Mouse (Mus musculus) intestine, embryonic 14.5 days (tissue): ENCODE measurements around the gene Prkaca. TPM values are rescaled to one million over a fixed set of nuclear protein-coding genes. Genes with fewer than 3 reads are reported as not detected.
"Not testable (repeated sequence)": the region's sequence is repeated elsewhere in the genome, so short reads cannot be mapped to it uniquely, and the experiment has no call there.

Source experiments
- ATAC-seq: fragments of 200-750 bp; cut with Nextera tagmentation; replicated peaks from 2 replicates; pipeline ENCODE4 v1.8.0; 2017; ENCODE audit warnings: low read depth, moderate number of reproducible peaks, moderate TSS enrichment, moderate library complexity; ENCODE audit not compliant: low FRiP score, low TSS enrichment
- DNase-seq: peaks from one replicate; pipeline ENCODE4 v3.0.0-alpha.2; 2018; ENCODE audit warnings: low spot score
- H3K27ac ChIP-seq: fragments of 300-500 bp; sonication (generic); 2 replicates; pipeline ENCODE4 v1.5.1; 2014; ENCODE audit warnings: low read depth, mild to moderate bottlenecking, control low read depth
- H3K27me3 ChIP-seq: fragments of 300-500 bp; sonication (generic); replicated peaks from 2 replicates; pipeline ENCODE4 v1.6.1; 2014; ENCODE audit warnings: low read length, control low read depth; ENCODE audit not compliant: control insufficient read depth, insufficient read depth
- H3K36me3 ChIP-seq: fragments of 300-500 bp; sonication (generic); 2 replicates; pipeline ENCODE4 v1.6.1; 2014; ENCODE audit warnings: low read length, control low read depth; ENCODE audit not compliant: control insufficient read depth, insufficient read depth
- H3K4me1 ChIP-seq: fragments of 300-500 bp; sonication (generic); replicated peaks from 2 replicates; pipeline ENCODE4 v1.6.1; 2014; ENCODE audit warnings: low read length, control low read depth, mixed read lengths; ENCODE audit not compliant: control insufficient read depth, insufficient read depth
- H3K4me2 ChIP-seq: fragments of 300-500 bp; sonication (generic); 2 replicates; pipeline ENCODE4 v1.6.1; 2014; ENCODE audit warnings: low read length
- H3K4me3 ChIP-seq: fragments of 300-500 bp; sonication (generic); 2 replicates; pipeline ENCODE4 v1.5.1; 2014; ENCODE audit warnings: low read depth, low read length, control low read depth, mixed read lengths
- H3K9ac ChIP-seq: fragments of 300-500 bp; sonication (generic); 2 replicates; pipeline ENCODE4 v1.6.1; 2014; ENCODE audit warnings: mild to moderate bottlenecking, low read length
- H3K9me3 ChIP-seq: fragments of 300-500 bp; sonication (generic); 2 replicates; pipeline ENCODE4 v1.6.1; 2016; ENCODE audit warnings: low read length, control low read depth; ENCODE audit not compliant: control insufficient read depth
- WGBS: fragments of 180-500 bp; shearing (Covaris S2); extraction: QIAGEN DNeasy Blood & Tissue Kit; methylation state at CpG from one replicate; pipeline ENCODE4 v1.1.7; 2014; 5-methylcytosine and 5-hydroxymethylcytosine counted together
- polyA plus RNA-seq: library from polyadenylated mRNA; unstranded; fragments of >200 nt; fragmentation: Nextera tagmentation; extraction: Ambion mirVana; gene quantifications from 2 replicates; pipeline ENCODE4 v1.2.1, GENCODE M21; 2014

Prkaca gene
- polyA plus RNA-seq, 1 experiment from 2014 or later: 105 TPM

- 43% methylated on average over 61 of the region's 61 CpGs for WGBS
- H3K4me1 ChIP-seq: peaks cover 19% of the 10 kb centered on the region
- H3K4me2 ChIP-seq: no peak within 1 kb of the TSS
- H3K27me3 ChIP-seq: no peaks in the 10 kb centered on the region
- DNase-seq (no peak), ATAC-seq (no peak)
- no peak within 1 kb of the TSS for H3K4me3 ChIP-seq
- peaks cover 26% of the 10 kb centered on the region for H3K36me3 ChIP-seq
- H3K9ac ChIP-seq: no peak within 1 kb of the TSS
- H3K9me3 ChIP-seq: no peaks in the 10 kb centered on the region
- no peak within 1 kb of the TSS for H3K27ac ChIP-seq
These were observed 28.6 kb downstream of the Prkaca start, which contains the start of gene 1700067K01Rik for GRCm38 (mm10) chr8:84001281-84002000. Gene 1700067K01Rik (plus strand): TSS chr8:84001502.

- ATAC-seq: no peak
- no peak for DNase-seq
- no peaks in the 10 kb centered on the region for H3K27me3 ChIP-seq
- H3K27ac ChIP-seq: no peak overlapping the region
- H3K9ac ChIP-seq: no peak overlapping the region
- no peaks in the 10 kb centered on the region for H3K9me3 ChIP-seq
- H3K4me2 ChIP-seq: no peak overlapping the region
- WGBS: 69% methylated on average over 12 of the region's 12 CpGs
- H3K36me3 ChIP-seq: peaks cover 26% of the 10 kb centered on the region
- H3K4me1 ChIP-seq: peaks cover 19% of the 10 kb centered on the region
- no peak overlapping the region for H3K4me3 ChIP-seq
These were observed 30.3 kb downstream of the Prkaca start for GRCm38 (mm10) chr8:84002957-84003611.

- Histone ChIP-seq H3K4me3 (peak overlapping the region; percentile 42; the same call in 1 of the 2 replicates), H3K4me1 (peaks cover 18% of the 10 kb centered on the region), H3K9me3 (no peaks in the 10 kb centered on the region), H3K4me2 (peak overlapping the region; percentile 70), H3K27ac (no peak overlapping the region), H3K36me3 (peaks cover 26% of the 10 kb centered on the region), H3K27me3 (no peaks in the 10 kb centered on the region), H3K9ac (peak overlapping the region; percentile 43)
- DNase-seq (no peak), ATAC-seq (no peak)
- WGBS: 80% methylated on average over 6 of the region's 6 CpGs
These were observed 30.9 kb downstream of the Prkaca start for GRCm38 (mm10) chr8:84003612-84004246.

GRCm38 (mm10) chr8:84004533-84005201 is 31.9 kb downstream of the Prkaca start:
- peak; percentile 94 for DNase-seq

GRCm38 (mm10) chr8:84005502-84005901 is 32.7 kb downstream of the Prkaca start:
- not testable (repeated sequence) for DNase-seq, H3K27me3 ChIP-seq, ATAC-seq, H3K27ac ChIP-seq, H3K9ac ChIP-seq, H3K4me3 ChIP-seq, H3K9me3 ChIP-seq, H3K4me2 ChIP-seq
- Histone ChIP-seq H3K36me3 (peaks cover 12% of the 10 kb centered on the region), H3K4me1 (peaks cover 12% of the 10 kb centered on the region)
- WGBS: 90% methylated on average over 7 of the region's 7 CpGs

More at GRCm38 (mm10) chr8:84004533-84005201, 31.9 kb downstream of the Prkaca start:
- Histone ChIP-seq H3K4me1 (peaks cover 9% of the 10 kb centered on the region), H3K9me3 (no peaks in the 10 kb centered on the region), H3K36me3 (peaks cover 20% of the 10 kb centered on the region), H3K9ac (peak overlapping the region; percentile 43), H3K27ac (peak overlapping the region; percentile 85), H3K27me3 (no peaks in the 10 kb centered on the region), H3K4me3 (peak overlapping the region; percentile 42), H3K4me2 (peak overlapping the region; percentile 70)
- peak; percentile 77 for ATAC-seq
- 2% methylated on average over 30 of the region's 30 CpGs for WGBS

GRCm38 (mm10) chr8:84008362-84008761 is 35.6 kb downstream of the Prkaca start:
- WGBS: 27% methylated on average over 7 of the region's 7 CpGs
- H3K9ac ChIP-seq: no peak overlapping the region
- no peak overlapping the region for H3K4me2 ChIP-seq
- peaks cover 30% of the 10 kb centered on the region for H3K4me1 ChIP-seq
- no peaks in the 10 kb centered on the region for H3K36me3 ChIP-seq
- H3K27ac ChIP-seq: no peak overlapping the region
- H3K4me3 ChIP-seq: no peak overlapping the region
- no peak for ATAC-seq
- no peaks in the 10 kb centered on the region for H3K9me3 ChIP-seq
- peaks cover 33% of the 10 kb centered on the region for H3K27me3 ChIP-seq
- no peak for DNase-seq

GRCm38 (mm10) chr8:84009876-84010275 is 37.1 kb downstream of the Prkaca start:
- Histone ChIP-seq H3K4me1 (peaks cover 26% of the 10 kb centered on the region), H3K27me3 (peaks cover 36% of the 10 kb centered on the region), H3K36me3 (no peaks in the 10 kb centered on the region), H3K4me3 (no peak overlapping the region), H3K27ac (no peak overlapping the region), H3K4me2 (no peak overlapping the region), H3K9ac (no peak overlapping the region), H3K9me3 (no peaks in the 10 kb centered on the region)
- ATAC-seq: no peak
- 1% methylated on average over 11 of the region's 11 CpGs for WGBS
- peak; percentile 96 for DNase-seq
